Mouse (Mus musculus): ENCODE results near the gene Gm49368. TPM values are rescaled to one million over a fixed set of nuclear protein-coding genes. Genes with fewer than 3 reads are reported as not detected.
"Not testable (repeated sequence)": the region's sequence is repeated elsewhere in the genome, so short reads cannot be mapped to it uniquely, and the experiment has no call there.

The Gm49368 gene
- total and polyA plus RNA-seq, 2 experiments from 2014 or later: not detected

- H3K4me2 ChIP-seq (ENCODE audit: low read depth, low read length, poor library complexity, severe bottlenecking): no peak overlapping the region
- 0 out of 2 replicates have a peak, but pooled peaks cover 4% of the 10 kb centered on the region for H3K4me1 ChIP-seq (ENCODE audit: insufficient read depth, low read length)
- no peaks in the 10 kb centered on the region for H3K36me3 ChIP-seq (ENCODE audit: insufficient read depth, low read length)
- H3K9me3 ChIP-seq (ENCODE audit: low read length): no peaks in the 10 kb centered on the region
- no peaks in the 10 kb centered on the region for H3K27me3 ChIP-seq (ENCODE audit: insufficient read depth, low read length)
- H3K9ac ChIP-seq (replicated peaks; ENCODE audit: low read length, poor library complexity, severe bottlenecking): no peak overlapping the region
- H3K4me3 ChIP-seq (ENCODE audit: low read depth, low read length): no peak overlapping the region
- 90% methylated on average over 8 of the region's 8 CpGs for WGBS
- TF ChIP-seq CTCF (IDR thresholded peaks at IDR 0.05): no peak
- no peak overlapping the region for H3K27ac ChIP-seq (ENCODE audit: low read depth, low read length)
- ATAC-seq (ENCODE audit: low FRiP score): no peak
- DNase-seq (ENCODE audit: low spot score): no peak
These were observed 88.5 kb downstream of the Gm49368 start for GRCm38 (mm10) chr7:128150970-128151369.

DNA sequence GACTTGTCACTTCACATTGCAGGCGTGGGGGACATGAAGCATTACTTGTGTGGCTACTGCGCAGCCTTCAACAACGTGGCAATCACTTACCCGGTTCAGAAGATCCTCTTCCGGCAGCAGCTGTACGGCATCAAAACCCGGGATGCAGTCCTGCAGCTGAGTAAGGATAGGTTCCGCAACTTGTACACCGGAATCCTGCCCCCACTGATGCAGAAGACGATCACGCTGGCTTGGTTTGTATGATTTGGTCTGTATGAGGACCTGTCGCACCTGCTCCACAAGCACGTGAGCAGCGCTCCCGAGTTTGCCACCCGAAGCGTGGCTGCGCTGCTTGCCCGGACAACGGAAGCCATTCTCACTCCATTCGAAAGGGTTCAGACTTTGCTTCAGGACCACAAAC, 91.6 kb downstream of the Gm49368 start, which contains the start of gene Itgad:
Itgad (plus strand) TSS at position 301 of the 400 bp plus-strand sequence.
- Histone ChIP-seq H3K9me3 (ENCODE audit: low read length) (no peaks in the 10 kb centered on the region), H3K4me2 (ENCODE audit: low read depth, low read length, poor library complexity, severe bottlenecking) (no peak within 1 kb of the TSS), H3K4me1 (ENCODE audit: insufficient read depth, low read length) (0 out of 2 replicates have a peak, but pooled peaks cover 4% of the 10 kb centered on the region), H3K9ac (replicated peaks; ENCODE audit: low read length, poor library complexity, severe bottlenecking) (no peak within 1 kb of the TSS), H3K36me3 (ENCODE audit: insufficient read depth, low read length) (no peaks in the 10 kb centered on the region), H3K27me3 (ENCODE audit: insufficient read depth, low read length) (no peaks in the 10 kb centered on the region), H3K27ac (ENCODE audit: low read depth, low read length) (no peak within 1 kb of the TSS), H3K4me3 (ENCODE audit: low read depth, low read length) (no peak within 1 kb of the TSS)
- no peak for TF ChIP-seq CTCF (IDR thresholded peaks at IDR 0.05)
- DNase-seq (ENCODE audit: low spot score) (no peak), ATAC-seq (ENCODE audit: low FRiP score) (no peak)
- WGBS: 93% methylated on average over 21 of the region's 21 CpGs

- Histone ChIP-seq H3K9ac (replicated peaks; ENCODE audit: low read length, poor library complexity, severe bottlenecking) (no peak overlapping the region), H3K36me3 (ENCODE audit: insufficient read depth, low read length) (no peaks in the 10 kb centered on the region), H3K9me3 (ENCODE audit: low read length) (no peaks in the 10 kb centered on the region), H3K4me3 (ENCODE audit: low read depth, low read length) (no peak overlapping the region), H3K27ac (ENCODE audit: low read depth, low read length) (no peak overlapping the region), H3K27me3 (ENCODE audit: insufficient read depth, low read length) (no peaks in the 10 kb centered on the region), H3K4me1 (ENCODE audit: insufficient read depth, low read length) (0 out of 2 replicates have a peak, but pooled peaks cover 4% of the 10 kb centered on the region), H3K4me2 (ENCODE audit: low read depth, low read length, poor library complexity, severe bottlenecking) (no peak overlapping the region)
- TF ChIP-seq CTCF (IDR thresholded peaks at IDR 0.05): no peak
- ATAC-seq (ENCODE audit: low FRiP score) (no peak), DNase-seq (ENCODE audit: low spot score) (no peak)
- WGBS: 31% methylated on average over 10 of the region's 10 CpGs
These were observed 92.4 kb downstream of the Gm49368 start for GRCm38 (mm10) chr7:128154924-128155323.

- not testable (repeated sequence) for H3K4me1 ChIP-seq (ENCODE audit: insufficient read depth, low read length); H3K27me3 ChIP-seq (ENCODE audit: insufficient read depth, low read length); H3K36me3 ChIP-seq (ENCODE audit: insufficient read depth, low read length); H3K9ac ChIP-seq (replicated peaks; ENCODE audit: low read length, poor library complexity, severe bottlenecking); H3K27ac ChIP-seq (ENCODE audit: low read depth, low read length); DNase-seq (ENCODE audit: low spot score); H3K9me3 ChIP-seq (ENCODE audit: low read length); ATAC-seq (ENCODE audit: low FRiP score); H3K4me2 ChIP-seq (ENCODE audit: low read depth, low read length, poor library complexity, severe bottlenecking); H3K4me3 ChIP-seq (ENCODE audit: low read depth, low read length)
- WGBS: 80% methylated on average over 8 of the region's 8 CpGs
These were observed 96.3 kb downstream of the Gm49368 start for GRCm38 (mm10) chr7:128158688-128159354.

DNA sequence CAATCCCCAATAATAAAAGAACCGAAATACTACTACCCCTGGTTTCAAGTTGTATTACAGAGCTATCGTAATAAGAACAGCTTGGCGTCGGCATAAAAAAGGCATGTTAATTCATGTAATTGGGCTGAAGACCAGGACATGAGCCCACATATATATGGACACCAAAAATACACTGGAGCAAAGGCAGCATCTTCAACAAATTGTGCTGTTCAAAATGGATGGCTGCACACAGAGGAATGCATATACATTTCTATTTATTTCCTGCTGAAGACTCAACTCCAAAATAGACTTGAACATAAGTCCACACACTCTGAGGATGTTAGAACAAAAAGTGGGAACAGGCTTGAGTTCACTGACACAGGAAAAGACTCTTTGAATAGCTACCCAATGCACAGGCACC, 101.5 kb downstream of the Gm49368 start:
- Histone ChIP-seq H3K9ac (replicated peaks; ENCODE audit: low read length, poor library complexity, severe bottlenecking) (no peak overlapping the region), H3K4me3 (ENCODE audit: low read depth, low read length) (no peak overlapping the region), H3K4me2 (ENCODE audit: low read depth, low read length, poor library complexity, severe bottlenecking) (no peak overlapping the region), H3K4me1 (ENCODE audit: insufficient read depth, low read length) (no peaks in the 10 kb centered on the region), H3K9me3 (ENCODE audit: low read length) (no peaks in the 10 kb centered on the region), H3K27me3 (ENCODE audit: insufficient read depth, low read length) (no peaks in the 10 kb centered on the region), H3K36me3 (ENCODE audit: insufficient read depth, low read length) (no peaks in the 10 kb centered on the region), H3K27ac (ENCODE audit: low read depth, low read length) (no peak overlapping the region)
- 95% methylated on average over 4 of the region's 4 CpGs for WGBS
- no peak for TF ChIP-seq CTCF (IDR thresholded peaks at IDR 0.05)
- ATAC-seq (ENCODE audit: low FRiP score) (no peak), DNase-seq (ENCODE audit: low spot score) (no peak)

GRCm38 (mm10) chr7:128166391-128166790, 103.9 kb downstream of the Gm49368 start:
- no peaks in the 10 kb centered on the region for H3K9me3 ChIP-seq (ENCODE audit: low read length)
- ATAC-seq (ENCODE audit: low FRiP score): no peak
- no peaks in the 10 kb centered on the region for H3K4me1 ChIP-seq (ENCODE audit: insufficient read depth, low read length)
- no peaks in the 10 kb centered on the region for H3K36me3 ChIP-seq (ENCODE audit: insufficient read depth, low read length)
- no peak for TF ChIP-seq CTCF (IDR thresholded peaks at IDR 0.05)
- H3K27ac ChIP-seq (ENCODE audit: low read depth, low read length): no peak overlapping the region
- no peak overlapping the region for H3K4me3 ChIP-seq (ENCODE audit: low read depth, low read length)
- H3K27me3 ChIP-seq (ENCODE audit: insufficient read depth, low read length): no peaks in the 10 kb centered on the region
- no peak overlapping the region for H3K9ac ChIP-seq (replicated peaks; ENCODE audit: low read length, poor library complexity, severe bottlenecking)
- DNase-seq (ENCODE audit: low spot score): no peak
- H3K4me2 ChIP-seq (ENCODE audit: low read depth, low read length, poor library complexity, severe bottlenecking): no peak overlapping the region
- 94% methylated on average over 7 of the region's 7 CpGs for WGBS

All from midbrain, postnatal 0 days (tissue).